8 mouse cellular contexts compared by ENCODE assay signal in the genomic region with DNA sequence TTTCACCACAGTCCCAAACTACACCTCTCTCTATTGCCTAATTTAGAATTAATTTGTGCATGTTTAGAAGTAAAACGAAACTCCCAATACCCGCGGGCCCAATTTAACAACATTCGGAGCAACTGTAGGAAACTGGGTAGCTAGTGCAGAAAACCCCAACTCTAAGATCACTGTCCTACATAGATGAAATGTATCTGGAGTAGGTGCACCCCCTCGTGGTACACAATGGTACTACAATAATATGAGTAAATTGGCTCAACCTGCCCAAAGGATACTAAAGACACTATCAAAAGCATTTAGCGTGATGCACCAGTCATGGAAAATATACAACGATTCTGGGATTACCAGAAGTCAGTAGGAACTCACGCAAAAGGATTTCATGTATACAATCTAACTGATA. TPM values are rescaled to one million over a fixed set of nuclear protein-coding genes. Genes with fewer than 3 reads are reported as not detected.
DNase-seq lines count a peak whose midpoint lies in the region; ATAC-seq lines count a peak whose summit lies in the region.

No protein-coding gene starts in this region.

- no peak for ATAC-seq in hindbrain, embryonic 12.5 days (ENCODE audit: low FRiP score)
- no peak; the same call in 1 of the 2 replicates for ATAC-seq in embryonic facial prominence, embryonic 11.5 days (replicated peaks; ENCODE audit: insufficient number of reproducible peaks, low FRiP score, low TSS enrichment, low read depth)
- ATAC-seq in hindbrain, embryonic 14.5 days (ENCODE audit: low FRiP score) = 0 out of 2 replicates have a peak, but pooled peaks have one; percentile 31
- peak; percentile 45; the same call in 1 of the 2 replicates for ATAC-seq in midbrain, embryonic 15.5 days (replicated peaks)

- H3K9ac ChIP-seq in hindbrain, embryonic 12.5 days = no peak overlapping the region
- no peak overlapping the region for H3K9ac ChIP-seq in embryonic facial prominence, embryonic 11.5 days (replicated peaks; ENCODE audit: low read length)
- H3K9ac ChIP-seq in hindbrain, embryonic 14.5 days = no peak overlapping the region
- H3K9ac ChIP-seq in midbrain, embryonic 15.5 days = no peak overlapping the region

- DNase-seq in hindbrain, embryonic 10.5 days (ENCODE audit: low spot score) = peak; percentile 33
- peak; percentile 79 for DNase-seq in adrenal gland, postnatal 10 days
- DNase-seq in embryonic facial prominence, embryonic 11.5 days (ENCODE audit: low spot score) = peak; percentile 86
- DNase-seq in hindbrain, embryonic 14.5 days (ENCODE audit: low spot score) = peak; percentile 94
- DNase-seq in left cerebral cortex, adult 9 months (ENCODE audit: low spot score in 2 of 2) = peak; percentile 26 to 86
- DNase-seq in splenic B cell, adult 2 months (ENCODE audit: low read depth, low spot score) = peak; percentile 89

- H3K4me1 ChIP-seq in hindbrain, embryonic 10.5 days (replicated peaks) = no peaks in the 10 kb centered on the region
- H3K4me1 ChIP-seq in hindbrain, embryonic 12.5 days = no peaks in the 10 kb centered on the region
- no peaks in the 10 kb centered on the region for H3K4me1 ChIP-seq in embryonic facial prominence, embryonic 11.5 days (ENCODE audit: control insufficient read depth, insufficient read depth, low read length)
- H3K4me1 ChIP-seq in hindbrain, embryonic 14.5 days (replicated peaks; ENCODE audit: control insufficient read depth, insufficient read depth, low read length) = no peaks in the 10 kb centered on the region
- H3K4me1 ChIP-seq in midbrain, embryonic 15.5 days = no peaks in the 10 kb centered on the region

- H3K9me3 ChIP-seq in hindbrain, embryonic 10.5 days = no peaks in the 10 kb centered on the region
- no peaks in the 10 kb centered on the region for H3K9me3 ChIP-seq in hindbrain, embryonic 12.5 days (replicated peaks)
- H3K9me3 ChIP-seq in embryonic facial prominence, embryonic 11.5 days (replicated peaks; ENCODE audit: control insufficient read depth, low read length) = no peaks in the 10 kb centered on the region
- H3K9me3 ChIP-seq in hindbrain, embryonic 14.5 days (ENCODE audit: control insufficient read depth, low read length) = no peaks in the 10 kb centered on the region
- H3K9me3 ChIP-seq in midbrain, embryonic 15.5 days = no peaks in the 10 kb centered on the region

- H3K4me2 ChIP-seq in hindbrain, embryonic 12.5 days (replicated peaks) = no peak overlapping the region
- H3K4me2 ChIP-seq in embryonic facial prominence, embryonic 11.5 days (ENCODE audit: low read depth, low read length) = no peak overlapping the region
- H3K4me2 ChIP-seq in hindbrain, embryonic 14.5 days (replicated peaks) = no peak overlapping the region
- no peak overlapping the region for H3K4me2 ChIP-seq in midbrain, embryonic 15.5 days

- no peak overlapping the region for H3K4me3 ChIP-seq in hindbrain, embryonic 10.5 days
- no peak overlapping the region for H3K4me3 ChIP-seq in hindbrain, embryonic 12.5 days
- H3K4me3 ChIP-seq in embryonic facial prominence, embryonic 11.5 days (ENCODE audit: low read depth, low read length) = no peak overlapping the region
- no peak overlapping the region for H3K4me3 ChIP-seq in hindbrain, embryonic 14.5 days (replicated peaks; ENCODE audit: low read length)
- H3K4me3 ChIP-seq in midbrain, embryonic 15.5 days = no peak overlapping the region

- no peaks in the 10 kb centered on the region for H3K27me3 ChIP-seq in hindbrain, embryonic 10.5 days (ENCODE audit: insufficient read depth, poor library complexity, severe bottlenecking)
- H3K27me3 ChIP-seq in hindbrain, embryonic 12.5 days = no peaks in the 10 kb centered on the region
- no peaks in the 10 kb centered on the region for H3K27me3 ChIP-seq in embryonic facial prominence, embryonic 11.5 days (ENCODE audit: control insufficient read depth, insufficient read depth, low read length)
- H3K27me3 ChIP-seq in hindbrain, embryonic 14.5 days (ENCODE audit: control insufficient read depth, insufficient read depth, low read length) = no peaks in the 10 kb centered on the region
- H3K27me3 ChIP-seq in midbrain, embryonic 15.5 days (replicated peaks) = no peaks in the 10 kb centered on the region
- H3K27me3 ChIP-seq in splenic B cell, adult 2 months (ENCODE audit: control insufficient read depth, insufficient read depth, low read length, poor library complexity, severe bottlenecking) = no peaks in the 10 kb centered on the region

- H3K36me3 ChIP-seq in hindbrain, embryonic 10.5 days = no peaks in the 10 kb centered on the region
- no peaks in the 10 kb centered on the region for H3K36me3 ChIP-seq in hindbrain, embryonic 12.5 days
- H3K36me3 ChIP-seq in embryonic facial prominence, embryonic 11.5 days (replicated peaks; ENCODE audit: control insufficient read depth, insufficient read depth, low read depth, low read length) = no peaks in the 10 kb centered on the region
- no peaks in the 10 kb centered on the region for H3K36me3 ChIP-seq in hindbrain, embryonic 14.5 days (replicated peaks; ENCODE audit: control insufficient read depth, insufficient read depth)
- H3K36me3 ChIP-seq in midbrain, embryonic 15.5 days (replicated peaks) = no peaks in the 10 kb centered on the region
- no peaks in the 10 kb centered on the region for H3K36me3 ChIP-seq in splenic B cell, adult 2 months (ENCODE audit: control insufficient read depth, insufficient read depth, low read length, poor library complexity, severe bottlenecking)

- H3K27ac ChIP-seq in hindbrain, embryonic 10.5 days = no peak overlapping the region
- no peak overlapping the region for H3K27ac ChIP-seq in hindbrain, embryonic 12.5 days
- H3K27ac ChIP-seq in embryonic facial prominence, embryonic 11.5 days (replicated peaks; ENCODE audit: low read depth, low read length) = no peak overlapping the region
- no peak overlapping the region for H3K27ac ChIP-seq in hindbrain, embryonic 14.5 days
- H3K27ac ChIP-seq in midbrain, embryonic 15.5 days = no peak overlapping the region

- 23% methylated on average over 8 of the region's 8 CpGs for WGBS in hindbrain, embryonic 10.5 days
- 14% methylated on average over 8 of the region's 8 CpGs for WGBS in hindbrain, embryonic 12.5 days
- 14% methylated on average over 8 of the region's 8 CpGs for WGBS in embryonic facial prominence, embryonic 11.5 days
- 16% methylated on average over 8 of the region's 8 CpGs for WGBS in hindbrain, embryonic 14.5 days
- WGBS in midbrain, embryonic 15.5 days = 20% methylated on average over 8 of the region's 8 CpGs

RNA-seq across cellular contexts. Expression of gene Cd1d1, which starts 22.7 kb away (rescaled TPM):
- 24.0 and 32.4 TPM in 2 replicates for polyA plus RNA-seq in hindbrain, embryonic 10.5 days (2016; fragmentation: Nextera tagmentation; extraction: Ambion mirVana)
- 71.0 and 76.1 TPM in 2 replicates for polyA plus RNA-seq in hindbrain, embryonic 12.5 days (2016; fragmentation: Nextera tagmentation; extraction: Ambion mirVana)
- total RNA-seq in adrenal gland, postnatal 10 days (2021) = 100 to 1,000 TPM in 1 of 2 experiments, 10 to 100 TPM in 1; 88.3 to 121 TPM
- polyA plus RNA-seq in embryonic facial prominence, embryonic 11.5 days (2014; fragmentation: Nextera tagmentation; extraction: Ambion mirVana) = 25.0 and 29.4 TPM in 2 replicates
- polyA plus RNA-seq in hindbrain, embryonic 14.5 days (2014; fragmentation: Nextera tagmentation; extraction: Ambion mirVana) = 38.4 and 43.8 TPM in 2 replicates
- 47.7 and 52.9 TPM in 2 replicates for polyA plus RNA-seq in midbrain, embryonic 15.5 days (2015; fragmentation: Nextera tagmentation; extraction: Ambion mirVana)

RNA-seq across cellular contexts. Expression of gene Dclk2, which starts 55.9 kb away (rescaled TPM):
- polyA plus RNA-seq in hindbrain, embryonic 10.5 days (2016; fragmentation: Nextera tagmentation; extraction: Ambion mirVana) = 20.4 and 38.9 TPM in 2 replicates
- 74.8 and 88.3 TPM in 2 replicates for polyA plus RNA-seq in hindbrain, embryonic 12.5 days (2016; fragmentation: Nextera tagmentation; extraction: Ambion mirVana)
- total RNA-seq in adrenal gland, postnatal 10 days (2021) = 10 to 100 TPM in 1 of 2 experiments, 1 to 10 TPM in 1; 7.7 to 12.6 TPM
- polyA plus RNA-seq in embryonic facial prominence, embryonic 11.5 days (2014; fragmentation: Nextera tagmentation; extraction: Ambion mirVana) = 10.6 and 12.0 TPM in 2 replicates
- polyA plus RNA-seq in hindbrain, embryonic 14.5 days (2014; fragmentation: Nextera tagmentation; extraction: Ambion mirVana) = 87.4 and 88.8 TPM in 2 replicates
- 95.5 and 98.0 TPM in 2 replicates for polyA plus RNA-seq in midbrain, embryonic 15.5 days (2015; fragmentation: Nextera tagmentation; extraction: Ambion mirVana)

Comparison
In these comparisons a context has a peak if more than half of its experiments do, and no peak if none do; other contexts are left out.
1. ATAC-seq: peak in hindbrain, embryonic 14.5 days (single experiment) and midbrain, embryonic 15.5 days (single experiment); none in hindbrain, embryonic 12.5 days (single experiment) and embryonic facial prominence, embryonic 11.5 days (single experiment).
2. DNase-seq: peak in every context shown above with its lines; median percentile 94 in hindbrain, embryonic 14.5 days; 89 in splenic B cell, adult 2 months; 86 in embryonic facial prominence, embryonic 11.5 days; 79 in adrenal gland, postnatal 10 days; 56 in left cerebral cortex, adult 9 months; 33 in hindbrain, embryonic 10.5 days.